Mouse (Mus musculus): ENCODE measurements around the gene Gm525.

GRCm38 (mm10) chr11:89030552-89030951 is 43.1 kb upstream of the Gm525 start:
- no peak for TF ChIP-seq CTCF (IDR thresholded peaks at IDR 0.05; ENCODE audit: insufficient read depth, low read length)
- TF ChIP-seq POLR2A (IDR thresholded peaks at IDR 0.05; ENCODE audit: borderline replicate concordance, extremely low read depth, low read depth, low read length): no peak
